Mouse (Mus musculus) neural tube, embryonic 10.5 days (tissue): ENCODE data around the gene Supt6.

Experiments
- DNase-seq: peaks from one replicate; pipeline ENCODE4 v3.0.0-alpha.2; 2017; ENCODE audit warnings: low spot score; ENCODE audit errors: extremely low spot score

Gene Supt6

GRCm38 (mm10) chr11:78167257-78167959, 78.4 kb downstream of the Supt6 start:
- DNase-seq = no peak

DNA sequence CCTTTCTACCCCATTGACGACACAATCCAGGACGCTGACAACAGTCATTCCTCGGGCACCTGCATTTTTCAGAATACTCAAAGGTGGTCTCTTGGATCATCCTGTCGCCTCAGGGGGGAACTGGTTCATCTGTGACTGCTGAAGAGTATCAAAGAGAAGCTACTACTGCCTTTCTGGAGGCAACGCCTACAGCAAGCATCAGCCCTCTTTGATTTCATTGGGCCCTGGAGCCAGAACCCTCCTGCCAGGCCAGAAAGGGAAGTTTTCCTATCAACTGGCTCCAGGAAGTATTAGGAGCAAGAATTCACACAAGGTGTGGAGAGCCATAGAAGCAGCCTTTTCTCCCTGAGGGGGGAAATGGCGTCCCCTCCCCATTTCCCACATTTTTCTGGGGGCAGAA, 79.1 kb downstream of the Supt6 start:
- no peak for DNase-seq

GRCm38 (mm10) chr11:78166161-78166560, 79.6 kb downstream of the Supt6 start:
- DNase-seq = no peak

- no peak for DNase-seq
Observed at GRCm38 (mm10) chr11:78165761-78166109, 80.1 kb downstream of the Supt6 start.

- peak; percentile 88 for DNase-seq
Observed at GRCm38 (mm10) chr11:78164924-78165760, 80.6 kb downstream of the Supt6 start, which contains the start of gene Traf4. Traf4 (minus strand) TSS chr11:78165589.

DNA sequence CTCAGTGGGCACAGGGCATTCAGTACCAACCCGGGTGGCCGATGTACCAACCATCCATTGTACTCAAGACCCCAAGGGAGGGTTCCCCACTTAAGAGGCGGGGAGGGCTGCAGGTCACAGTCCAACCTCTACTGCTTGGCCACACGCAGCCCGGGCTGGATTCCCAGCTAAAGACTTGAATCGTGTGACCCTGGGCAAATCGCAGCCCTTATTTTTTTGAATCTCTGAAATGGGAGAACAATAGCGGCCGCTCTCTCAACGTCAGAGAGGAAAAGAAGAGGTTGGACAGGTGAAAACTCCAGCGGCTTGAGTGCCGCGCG, 81.2 kb downstream of the Supt6 start:
- DNase-seq = no peak

DNA sequence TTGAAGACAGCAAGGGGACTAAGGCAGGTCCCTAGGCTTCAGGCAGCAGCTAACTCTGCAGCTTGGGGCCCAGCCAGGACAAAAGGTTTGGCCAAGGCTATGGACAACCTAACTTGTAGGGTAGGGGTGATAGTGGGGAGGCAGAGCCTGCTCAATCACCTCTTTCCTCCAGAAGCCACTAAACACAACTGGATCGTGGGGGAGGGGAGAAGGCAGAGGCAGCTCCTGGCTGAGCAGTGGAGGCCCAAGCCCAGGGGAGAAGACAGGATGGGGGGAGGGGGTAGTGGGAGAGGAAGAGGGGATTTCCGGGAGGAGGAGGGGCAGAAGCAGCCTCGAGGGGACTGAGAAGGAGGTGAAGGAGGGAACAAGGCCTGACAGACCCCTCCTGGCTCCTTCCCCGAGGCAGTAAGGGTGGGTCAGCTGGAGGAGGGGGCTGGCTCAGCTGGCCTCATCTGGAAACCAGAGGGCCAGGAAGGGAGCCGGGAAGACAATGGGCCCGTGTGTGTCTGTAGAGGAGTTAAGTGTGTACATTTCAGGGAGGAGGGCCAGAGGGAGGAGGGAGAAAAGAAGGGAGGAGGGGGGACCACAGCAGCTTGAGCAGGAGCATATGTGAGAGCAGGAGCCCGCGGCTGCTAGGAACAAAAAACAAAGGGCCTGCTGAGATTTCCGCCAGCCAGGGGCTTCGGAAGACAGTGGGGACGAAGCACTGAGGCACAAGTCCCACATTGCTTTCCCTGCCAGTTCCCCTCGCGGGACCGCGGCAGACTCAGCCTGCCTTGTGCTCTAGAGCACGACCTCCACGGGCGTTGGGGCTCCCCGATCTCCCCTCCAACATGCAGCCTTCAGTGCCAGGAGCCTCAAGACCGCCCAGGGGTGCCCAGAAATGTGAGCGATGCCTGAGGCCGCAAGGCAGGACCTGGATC, 81.8 kb downstream of the Supt6 start:
- DNase-seq = peak; percentile 84

DNA sequence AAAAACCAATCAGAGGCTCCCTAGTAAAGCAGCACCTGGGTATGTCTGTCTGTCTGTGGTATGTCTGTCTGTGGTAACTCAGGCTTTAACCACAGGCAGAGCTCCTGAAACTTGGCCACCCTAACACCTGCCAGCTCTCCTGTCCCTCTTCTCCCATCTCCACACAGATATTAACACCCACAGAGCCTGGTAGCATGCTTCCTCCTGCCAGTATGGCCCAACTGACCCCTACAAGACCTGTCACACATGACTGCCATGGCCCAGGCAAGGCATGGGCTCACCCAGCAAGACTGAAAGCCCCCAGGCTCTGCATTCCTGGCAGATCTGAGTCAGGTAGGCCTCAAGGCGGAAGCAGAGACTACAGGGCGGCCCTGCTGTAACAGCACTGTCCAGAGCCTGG, 82.7 kb downstream of the Supt6 start:
- no peak for DNase-seq

DNA sequence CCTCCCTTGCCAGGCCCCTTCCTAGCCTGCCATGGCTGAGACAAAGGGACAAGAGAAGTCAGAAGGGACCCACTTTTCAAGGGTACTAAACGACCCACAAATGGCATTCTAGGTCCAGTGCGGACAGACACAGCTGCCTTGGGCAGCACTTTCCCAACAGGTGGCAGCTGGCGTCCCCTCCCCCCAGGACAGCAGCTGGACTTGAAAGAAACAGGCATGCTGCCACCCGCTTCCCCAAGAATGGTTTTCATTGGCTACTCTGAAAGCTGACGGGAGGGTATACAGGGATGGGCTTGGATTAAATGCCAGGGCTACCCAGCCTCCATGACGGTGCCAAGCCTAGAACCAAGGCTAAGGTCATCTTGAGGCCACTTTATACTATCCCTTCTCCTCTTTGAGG, 83.3 kb downstream of the Supt6 start:
- no peak for DNase-seq

DNA sequence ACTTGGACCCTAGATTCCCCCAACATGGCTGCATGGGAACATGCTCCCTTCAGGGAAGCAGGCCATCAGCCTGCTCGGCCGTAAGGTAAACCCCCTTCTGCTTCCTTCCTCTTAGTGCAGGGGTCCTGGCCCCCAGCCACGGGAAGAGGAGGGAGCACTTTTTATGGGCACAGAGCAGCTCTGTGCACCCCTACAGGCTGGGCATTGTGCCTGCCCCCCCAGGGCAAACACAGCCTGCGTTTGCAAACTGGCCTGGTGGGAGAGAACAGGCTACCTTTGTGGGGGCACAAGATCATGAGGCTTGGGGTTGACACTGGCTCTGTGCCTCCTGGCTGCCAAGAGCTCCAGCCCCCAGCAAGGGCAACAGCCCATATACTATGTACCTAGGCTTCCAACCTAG, 83.8 kb downstream of the Supt6 start:
- DNase-seq = no peak

- no peak for DNase-seq
Observed at GRCm38 (mm10) chr11:78161169-78161568, 84.6 kb downstream of the Supt6 start.

- no peak for DNase-seq
Observed at GRCm38 (mm10) chr11:78160675-78161074, 85.1 kb downstream of the Supt6 start.

DNA sequence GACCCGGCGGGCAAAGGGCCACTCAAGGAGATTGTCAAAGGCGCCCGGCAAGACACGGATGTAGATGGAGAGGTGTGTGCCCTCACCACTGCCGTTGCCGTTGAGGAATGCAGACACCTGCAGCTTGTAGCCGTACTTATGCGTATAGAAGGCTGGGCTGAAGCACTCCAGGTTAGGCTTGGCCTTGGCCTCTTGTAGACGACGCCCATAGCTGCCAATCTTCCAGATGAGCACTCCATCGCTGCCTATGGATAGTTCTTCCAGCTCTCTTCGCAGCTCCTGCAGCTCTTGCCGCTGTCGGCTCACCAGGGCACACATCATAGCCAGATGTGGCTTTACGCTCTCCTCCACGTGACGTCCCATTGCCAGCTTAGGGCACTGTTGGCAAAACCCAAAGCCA, 85.6 kb downstream of the Supt6 start:
- DNase-seq = no peak

DNA sequence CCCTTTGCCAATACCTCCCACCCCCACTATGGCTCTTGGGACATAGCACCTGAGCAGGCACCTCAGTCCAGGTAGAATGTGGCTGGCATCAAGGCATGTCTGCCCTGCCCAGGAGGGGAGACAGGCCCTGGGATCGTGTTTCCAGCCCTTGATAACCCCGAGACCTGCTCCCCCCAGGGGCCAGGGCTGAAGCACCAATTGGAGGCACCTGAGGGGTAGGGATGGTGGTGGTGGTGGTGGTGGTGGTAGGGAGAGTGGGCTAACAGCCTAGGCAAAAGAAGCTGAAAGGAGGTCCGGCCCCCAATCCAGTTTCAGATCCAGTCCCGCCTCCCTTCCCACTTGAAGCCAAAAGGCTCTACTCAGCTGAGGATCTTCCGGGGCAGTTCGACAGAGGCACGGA, 86.2 kb downstream of the Supt6 start:
- DNase-seq = no peak

GRCm38 (mm10) chr11:78159096-78159495, 86.7 kb downstream of the Supt6 start:
- DNase-seq = peak; percentile 72
